Mouse (Mus musculus) liver, postnatal 0 days (tissue): ENCODE results near the gene Fbxo45. TPM values are rescaled to one million over a fixed set of nuclear protein-coding genes. Genes with fewer than 3 reads are reported as not detected.

Experiments used
- ATAC-seq: fragments of 200-750 bp; cut with Nextera tagmentation; 2 replicates; pipeline ENCODE4 v1.8.0; 2017; ENCODE audit warnings: mild to moderate bottlenecking, moderate library complexity
- DNase-seq: peaks from one replicate; pipeline ENCODE4 v3.0.0-alpha.2; 2016
- H3K27ac ChIP-seq: fragments of 300-500 bp; sonication (generic); 2 replicates; pipeline ENCODE4 v1.5.1; 2014; ENCODE audit warnings: antibody characterized with exemption, moderate library complexity, mild to moderate bottlenecking, low read depth
- H3K27me3 ChIP-seq: fragments of 300-500 bp; sonication (generic); 2 replicates; pipeline ENCODE4 v1.6.1; 2014; ENCODE audit warnings: low read length, control low read depth, mixed read lengths; ENCODE audit not compliant: insufficient read depth
- H3K36me3 ChIP-seq: fragments of 300-500 bp; sonication (generic); replicated peaks from 2 replicates; pipeline ENCODE4 v1.6.1; 2014; ENCODE audit warnings: mild to moderate bottlenecking, control low read depth, low read length, moderate library complexity, mixed read lengths; ENCODE audit not compliant: insufficient read depth
- H3K4me1 ChIP-seq: fragments of 300-500 bp; sonication (generic); 2 replicates; pipeline ENCODE4 v1.6.1; 2014; ENCODE audit warnings: antibody characterized with exemption, mild to moderate bottlenecking, control low read depth; ENCODE audit not compliant: insufficient read depth
- H3K4me2 ChIP-seq: fragments of 300-500 bp; sonication (generic); 2 replicates; pipeline ENCODE4 v1.6.1; 2014; ENCODE audit warnings: low read depth, mild to moderate bottlenecking, low read length, moderate library complexity, mixed read lengths
- H3K4me3 ChIP-seq: fragments of 300-500 bp; sonication (generic); 2 replicates; pipeline ENCODE4 v1.5.1; 2014; ENCODE audit warnings: low read depth, low read length
- H3K9ac ChIP-seq: fragments of 300-500 bp; sonication (generic); replicated peaks from 2 replicates; pipeline ENCODE4 v1.6.1; 2014; ENCODE audit warnings: mild to moderate bottlenecking, moderate library complexity
- H3K9me3 ChIP-seq: fragments of 300-500 bp; sonication (generic); 2 replicates; pipeline ENCODE4 v1.6.1; 2016; ENCODE audit warnings: mild to moderate bottlenecking, control low read depth, low read length, mixed read lengths
- CTCF ChIP-seq: sonication (generic); IDR thresholded peaks from 2 replicates; pipeline ENCODE4 v1.5.1; 2016; ENCODE audit warnings: antibody characterized with exemption, low read depth
- EP300 ChIP-seq: IDR thresholded peaks from 2 replicates; pipeline ENCODE4 v1.6.1; 2016; ENCODE audit warnings: antibody characterized with exemption, low read depth, mild to moderate bottlenecking
- WGBS: fragments of 180-500 bp; shearing (Covaris S2); extraction: QIAGEN DNeasy Blood & Tissue Kit; methylation state at CpG from one replicate; pipeline ENCODE4 v1.1.7; 2014; ENCODE audit not compliant: insufficient replicate concordance; 5-methylcytosine and 5-hydroxymethylcytosine counted together
- polyA plus RNA-seq: library from polyadenylated mRNA; unstranded; fragments of >200 nt; fragmentation: Nextera tagmentation; extraction: Ambion mirVana; gene quantifications from 2 replicates; pipeline ENCODE4 v1.2.1, GENCODE M21; 2015

The Fbxo45 gene
- polyA plus RNA-seq, 1 experiment from 2014 or later = 3.4 TPM

GRCm38 (mm10) chr16:32214156-32214555, 32.8 kb downstream of the Fbxo45 start:
- H3K4me2 ChIP-seq = no peak overlapping the region
- no peaks in the 10 kb centered on the region for H3K4me1 ChIP-seq
- H3K27ac ChIP-seq = no peak overlapping the region
- DNase-seq (no peak), ATAC-seq (no peak)
- no peaks in the 10 kb centered on the region for H3K27me3 ChIP-seq
- H3K9ac ChIP-seq = no peak overlapping the region
- H3K36me3 ChIP-seq = no peaks in the 10 kb centered on the region
- peaks cover 4% of the 10 kb centered on the region; the same call in 1 of the 2 replicates for H3K9me3 ChIP-seq
- TF ChIP-seq CTCF = no peak
- TF ChIP-seq EP300 = no peak
- no peak overlapping the region for H3K4me3 ChIP-seq

- TF ChIP-seq CTCF = peak; percentile 41
- no peak for TF ChIP-seq EP300
- H3K27me3 ChIP-seq = no peaks in the 10 kb centered on the region
- peaks cover 5% of the 10 kb centered on the region; the same call in 1 of the 2 replicates for H3K9me3 ChIP-seq
- no peak overlapping the region for H3K4me3 ChIP-seq
- H3K4me1 ChIP-seq = 0 out of 2 replicates have a peak, but pooled peaks cover 6% of the 10 kb centered on the region
- H3K27ac ChIP-seq = no peak overlapping the region
- no peak for ATAC-seq
- no peak overlapping the region for H3K4me2 ChIP-seq
- no peak overlapping the region for H3K9ac ChIP-seq
- DNase-seq = no peak
- 47% methylated on average over 3 of the region's 3 CpGs for WGBS
- no peaks in the 10 kb centered on the region for H3K36me3 ChIP-seq
These were observed 42.1 kb downstream of the Fbxo45 start for GRCm38 (mm10) chr16:32204902-32205301.

- no peak overlapping the region for H3K4me2 ChIP-seq
- H3K36me3 ChIP-seq = no peaks in the 10 kb centered on the region
- WGBS = 39% methylated on average over 6 of the region's 6 CpGs
- H3K9me3 ChIP-seq = no peaks in the 10 kb centered on the region
- H3K9ac ChIP-seq = no peak overlapping the region
- 0 out of 2 replicates have a peak, but pooled peaks cover 6% of the 10 kb centered on the region for H3K4me1 ChIP-seq
- ATAC-seq (peak; percentile 77), DNase-seq (peak; percentile 89)
- peak overlapping the region; percentile 5; the same call in 1 of the 2 replicates for H3K27ac ChIP-seq
- H3K4me3 ChIP-seq = no peak overlapping the region
- TF ChIP-seq CTCF (peak; percentile 92), EP300 (no peak)
- H3K27me3 ChIP-seq = no peaks in the 10 kb centered on the region
These were observed 44.3 kb downstream of the Fbxo45 start for GRCm38 (mm10) chr16:32202681-32203080.

- no peaks in the 10 kb centered on the region for H3K9me3 ChIP-seq
- no peaks in the 10 kb centered on the region for H3K36me3 ChIP-seq
- H3K4me3 ChIP-seq = peak overlapping the region; percentile 41
- H3K27me3 ChIP-seq = no peaks in the 10 kb centered on the region
- ATAC-seq (no peak), DNase-seq (no peak)
- 71% methylated on average over 9 of the region's 9 CpGs for WGBS
- peak overlapping the region; percentile 52; the same call in 1 of the 2 replicates for H3K9ac ChIP-seq
- H3K27ac ChIP-seq = peak overlapping the region; percentile 86
- H3K4me1 ChIP-seq = 0 out of 2 replicates have a peak, but pooled peaks cover 6% of the 10 kb centered on the region
- H3K4me2 ChIP-seq = peak overlapping the region; percentile 44
- no peak for TF ChIP-seq CTCF
- no peak for TF ChIP-seq EP300
These were observed 46.0 kb downstream of the Fbxo45 start for GRCm38 (mm10) chr16:32201004-32201325.

- ATAC-seq = peak; percentile 57; the same call in 1 of the 2 replicates
- H3K27me3 ChIP-seq = no peaks in the 10 kb centered on the region
- H3K9ac ChIP-seq = peak overlapping the region; percentile 52
- H3K4me3 ChIP-seq = peak overlapping the region; percentile 41
- H3K27ac ChIP-seq = peak overlapping the region; percentile 86
- peak overlapping the region; percentile 44 for H3K4me2 ChIP-seq
- H3K36me3 ChIP-seq = no peaks in the 10 kb centered on the region
- peak; percentile 21 for DNase-seq
- no peaks in the 10 kb centered on the region for H3K9me3 ChIP-seq
- no peak for TF ChIP-seq EP300
- no peak for TF ChIP-seq CTCF
- 61% methylated on average over 21 of the region's 21 CpGs for WGBS
- 0 out of 2 replicates have a peak, but pooled peaks cover 6% of the 10 kb centered on the region for H3K4me1 ChIP-seq
These were observed 46.5 kb downstream of the Fbxo45 start for GRCm38 (mm10) chr16:32200256-32201003.

- no peak for TF ChIP-seq EP300
- no peak for TF ChIP-seq CTCF
- Histone ChIP-seq H3K4me2 (peak overlapping the region; percentile 33), H3K27ac (peak overlapping the region; percentile 73), H3K4me1 (peaks cover 7% of the 10 kb centered on the region; the same call in 1 of the 2 replicates), H3K27me3 (no peaks in the 10 kb centered on the region), H3K36me3 (no peaks in the 10 kb centered on the region), H3K9ac (no peak overlapping the region), H3K9me3 (no peaks in the 10 kb centered on the region), H3K4me3 (no peak overlapping the region)
- WGBS = 28% methylated on average over 12 of the region's 12 CpGs
- peak; percentile 65 for DNase-seq
- peak; percentile 75 for ATAC-seq
These were observed 56.9 kb downstream of the Fbxo45 start for GRCm38 (mm10) chr16:32190011-32190441.
